Mouse (Mus musculus) liver, embryonic 16.5 days (tissue): Measurements from ENCODE around the gene Ackr4. TPM values are rescaled to one million over a fixed set of nuclear protein-coding genes. Genes with fewer than 3 reads are reported as not detected.

ENCODE experiments used
- ATAC-seq: fragments of 200-750 bp; cut with Nextera tagmentation; 2 replicates; pipeline ENCODE4 v1.8.0; 2017; ENCODE audit warnings: low read depth, mild to moderate bottlenecking, moderate number of reproducible peaks, moderate library complexity
- H3K27ac ChIP-seq: fragments of 300-500 bp; sonication (generic); 2 replicates; pipeline ENCODE4 v1.5.1; 2014; ENCODE audit warnings: mild to moderate bottlenecking, low read length
- H3K27me3 ChIP-seq: fragments of 300-500 bp; sonication (generic); 2 replicates; pipeline ENCODE4 v1.6.1; 2014; ENCODE audit warnings: low read depth, low read length, mixed read lengths; ENCODE audit not compliant: control insufficient read depth, insufficient read depth
- H3K36me3 ChIP-seq: fragments of 300-500 bp; sonication (generic); 2 replicates; pipeline ENCODE4 v1.6.1; 2014; ENCODE audit warnings: mild to moderate bottlenecking; ENCODE audit not compliant: control insufficient read depth, insufficient read depth
- H3K4me1 ChIP-seq: fragments of 300-500 bp; sonication (generic); 2 replicates; pipeline ENCODE4 v1.6.1; 2014; ENCODE audit warnings: low read depth, low read length, mixed read lengths; ENCODE audit not compliant: control insufficient read depth
- H3K4me2 ChIP-seq: fragments of 300-500 bp; sonication (generic); 2 replicates; pipeline ENCODE4 v1.6.1; 2014; ENCODE audit warnings: low read depth, low read length, mixed read lengths
- H3K4me3 ChIP-seq: fragments of 300-500 bp; sonication (generic); 2 replicates; pipeline ENCODE4 v1.5.1; 2014; ENCODE audit warnings: low read depth, mild to moderate bottlenecking, low read length
- H3K9ac ChIP-seq: fragments of 300-500 bp; sonication (generic); 2 replicates; pipeline ENCODE4 v1.6.1; 2014; ENCODE audit warnings: low read depth, low read length
- H3K9me3 ChIP-seq: fragments of 300-500 bp; sonication (generic); replicated peaks from 2 replicates; pipeline ENCODE4 v1.6.1; 2016; ENCODE audit warnings: low read length; ENCODE audit not compliant: control insufficient read depth
- WGBS: fragments of 180-500 bp; shearing (Covaris S2); extraction: QIAGEN DNeasy Blood & Tissue Kit; methylation state at CpG from one replicate; pipeline ENCODE4 v1.1.7; 2014; ENCODE audit not compliant: insufficient replicate concordance; 5-methylcytosine and 5-hydroxymethylcytosine counted together
- polyA plus RNA-seq: library from polyadenylated mRNA; unstranded; fragments of >200 nt; fragmentation: Nextera tagmentation; extraction: Ambion mirVana; gene quantifications from 2 replicates; pipeline ENCODE4 v1.2.1, GENCODE M21; 2015

Ackr4 gene
- polyA plus RNA-seq, 1 experiment from 2014 or later, result 1.5 TPM

GRCm38 (mm10) chr9:104043676-104044075, 83.1 kb downstream of the Ackr4 start:
- Histone ChIP-seq H3K27me3 (no peaks in the 10 kb centered on the region), H3K9ac (no peak overlapping the region), H3K36me3 (peaks cover 5% of the 10 kb centered on the region), H3K4me1 (no peaks in the 10 kb centered on the region), H3K4me3 (no peak overlapping the region), H3K4me2 (no peak overlapping the region), H3K9me3 (no peaks in the 10 kb centered on the region), H3K27ac (no peak overlapping the region)
- 72% methylated on average over 4 of the region's 4 CpGs for WGBS
- no peak for ATAC-seq

- Histone ChIP-seq H3K27ac (no peak within 1 kb of the TSS), H3K9ac (no peak within 1 kb of the TSS), H3K36me3 (no peaks in the 10 kb centered on the region), H3K9me3 (no peaks in the 10 kb centered on the region), H3K4me1 (no peaks in the 10 kb centered on the region), H3K27me3 (no peaks in the 10 kb centered on the region), H3K4me2 (no peak within 1 kb of the TSS), H3K4me3 (no peak within 1 kb of the TSS)
- WGBS, result 39% methylated on average over 2 of the region's 2 CpGs
- ATAC-seq, result no peak
Observed at GRCm38 (mm10) chr9:104040362-104040761, 86.4 kb downstream of the Ackr4 start, which contains the start of gene Gm28305. Gm28305 (plus strand) TSS chr9:104040662.

- H3K4me3 ChIP-seq, result no peak overlapping the region
- 43% methylated on average over 4 of the region's 4 CpGs for WGBS
- H3K9ac ChIP-seq, result no peak overlapping the region
- H3K36me3 ChIP-seq, result no peaks in the 10 kb centered on the region
- no peaks in the 10 kb centered on the region for H3K27me3 ChIP-seq
- no peak overlapping the region for H3K27ac ChIP-seq
- no peaks in the 10 kb centered on the region for H3K9me3 ChIP-seq
- H3K4me1 ChIP-seq, result no peaks in the 10 kb centered on the region
- no peak overlapping the region for H3K4me2 ChIP-seq
- no peak for ATAC-seq
Observed at GRCm38 (mm10) chr9:104039742-104040141, 87.0 kb downstream of the Ackr4 start.

- Histone ChIP-seq H3K9ac (no peak overlapping the region), H3K36me3 (no peaks in the 10 kb centered on the region), H3K4me3 (no peak overlapping the region), H3K4me1 (no peaks in the 10 kb centered on the region), H3K4me2 (no peak overlapping the region), H3K27me3 (no peaks in the 10 kb centered on the region), H3K27ac (no peak overlapping the region), H3K9me3 (no peaks in the 10 kb centered on the region)
- WGBS, result 81% methylated on average over 21 of the region's 21 CpGs
- no peak for ATAC-seq
Observed at GRCm38 (mm10) chr9:104039031-104039695, 87.6 kb downstream of the Ackr4 start.

DNA sequence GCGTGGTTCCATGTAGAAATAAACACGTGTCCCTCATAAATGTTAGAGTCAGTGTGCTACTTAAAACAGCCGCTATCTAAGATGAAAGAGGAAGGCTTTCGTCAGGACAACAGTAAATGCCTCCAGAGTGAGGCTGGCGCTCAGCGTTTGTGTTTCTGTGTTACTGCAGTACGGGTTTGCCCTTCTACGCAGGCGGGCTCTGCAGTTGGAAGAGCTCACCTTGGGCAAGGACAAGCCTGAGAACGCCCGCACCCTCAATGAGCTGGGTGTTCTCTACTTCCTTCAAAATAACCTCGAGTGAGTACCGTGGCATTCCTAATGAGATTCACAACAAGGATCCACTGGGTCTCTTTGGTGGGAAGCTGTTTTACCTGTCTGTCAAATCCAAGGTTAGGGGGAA, 88.5 kb downstream of the Ackr4 start:
- Histone ChIP-seq H3K4me1 (no peaks in the 10 kb centered on the region), H3K4me3 (no peak overlapping the region), H3K9me3 (no peaks in the 10 kb centered on the region), H3K4me2 (no peak overlapping the region), H3K27ac (no peak overlapping the region), H3K36me3 (no peaks in the 10 kb centered on the region), H3K9ac (no peak overlapping the region), H3K27me3 (no peaks in the 10 kb centered on the region)
- no peak for ATAC-seq
- WGBS, result 75% methylated on average over 13 of the region's 13 CpGs

DNA sequence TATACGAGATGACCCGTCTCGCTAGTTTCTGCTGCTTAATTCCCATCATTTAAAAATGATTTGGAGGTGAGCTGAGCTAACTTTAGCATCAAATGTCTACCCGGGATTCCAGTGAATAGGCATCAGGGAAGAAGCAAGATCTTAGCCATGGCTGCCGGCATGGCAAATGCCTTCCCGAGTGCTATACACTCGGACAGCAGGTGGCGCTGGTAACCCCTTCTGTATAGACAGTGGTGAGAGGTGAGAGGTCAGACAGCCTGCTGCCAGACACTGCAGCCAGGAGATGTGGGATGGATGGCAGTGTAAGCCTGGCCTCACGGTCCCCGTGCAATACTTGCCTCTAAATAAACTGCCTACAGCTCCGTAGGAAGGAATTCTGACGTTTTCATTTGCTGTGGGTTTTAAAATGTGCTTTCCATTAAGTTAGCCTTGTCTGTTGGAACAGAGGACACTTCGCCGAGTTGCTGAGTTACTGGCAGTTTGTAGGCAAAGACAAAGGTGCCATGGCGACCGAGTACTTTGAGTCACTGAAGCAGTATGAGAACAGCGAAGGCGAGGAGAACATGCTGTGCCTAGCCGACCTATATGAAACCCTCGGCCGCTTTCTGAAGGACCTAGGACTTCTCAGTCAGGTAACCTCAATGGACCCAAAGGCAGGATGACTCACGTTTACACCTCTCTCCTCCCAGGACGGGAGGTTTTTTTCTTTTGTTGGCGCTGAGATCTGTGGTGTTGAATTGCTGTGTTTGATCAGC, 91.3 kb downstream of the Ackr4 start:
- H3K4me1 ChIP-seq, result no peaks in the 10 kb centered on the region
- no peak overlapping the region; the same call in 1 of the 2 replicates for H3K4me2 ChIP-seq
- H3K27me3 ChIP-seq, result no peaks in the 10 kb centered on the region
- no peaks in the 10 kb centered on the region for H3K9me3 ChIP-seq
- no peaks in the 10 kb centered on the region for H3K36me3 ChIP-seq
- H3K9ac ChIP-seq, result no peak overlapping the region
- no peak overlapping the region for H3K4me3 ChIP-seq
- peak; percentile 72 for ATAC-seq
- WGBS, result 46% methylated on average over 24 of the region's 24 CpGs
- H3K27ac ChIP-seq, result peak overlapping the region; percentile 50

DNA sequence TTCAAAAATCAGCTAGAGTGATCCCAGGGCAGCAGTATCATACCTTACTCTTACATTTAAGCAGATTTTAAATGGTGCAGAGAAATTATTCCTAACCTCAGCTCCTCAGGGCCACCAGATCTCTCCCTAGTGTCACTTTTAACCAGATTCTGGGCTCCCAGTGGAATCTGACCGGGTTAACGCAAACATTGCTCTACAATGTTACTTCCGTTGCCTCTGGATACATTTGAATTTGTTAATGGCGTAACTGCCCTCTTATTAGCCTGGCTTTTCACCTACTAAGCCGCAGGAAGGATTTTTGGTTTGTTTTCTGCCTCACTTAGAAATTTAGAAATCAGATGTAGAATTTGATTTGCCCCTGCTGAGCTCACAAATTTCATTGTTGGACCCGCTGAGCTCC, 92.0 kb downstream of the Ackr4 start:
- H3K9me3 ChIP-seq, result no peaks in the 10 kb centered on the region
- H3K4me1 ChIP-seq, result no peaks in the 10 kb centered on the region
- ATAC-seq, result peak; percentile 58
- no peak overlapping the region for H3K4me3 ChIP-seq
- H3K27ac ChIP-seq, result peak overlapping the region; percentile 50
- H3K36me3 ChIP-seq, result no peaks in the 10 kb centered on the region
- H3K27me3 ChIP-seq, result no peaks in the 10 kb centered on the region
- 54% methylated on average over 6 of the region's 6 CpGs for WGBS
- no peak overlapping the region for H3K4me2 ChIP-seq
- no peak overlapping the region for H3K9ac ChIP-seq

DNA sequence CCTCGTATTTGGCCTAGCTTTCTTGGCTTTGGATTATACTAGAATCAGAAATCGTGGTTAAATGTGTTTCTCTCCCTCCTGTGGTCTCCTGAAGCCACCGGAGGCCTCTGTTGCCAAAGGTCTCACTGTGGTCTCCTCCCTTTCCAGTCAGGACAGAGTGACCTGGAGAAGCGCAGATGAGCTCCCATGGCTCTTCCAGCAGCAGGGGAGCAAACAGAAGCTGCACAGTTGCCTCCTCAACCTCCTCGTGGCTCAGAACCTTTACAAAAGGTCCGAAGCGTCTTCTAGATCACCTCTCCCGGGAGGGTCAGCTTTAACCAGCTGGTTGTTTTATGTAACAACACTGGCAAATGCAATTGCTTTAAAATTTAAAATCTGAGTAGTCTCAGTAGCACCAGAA, 92.5 kb downstream of the Ackr4 start:
- Histone ChIP-seq H3K36me3 (no peaks in the 10 kb centered on the region), H3K27me3 (no peaks in the 10 kb centered on the region), H3K4me2 (no peak overlapping the region), H3K27ac (no peak overlapping the region; the same call in 1 of the 2 replicates), H3K9me3 (no peaks in the 10 kb centered on the region), H3K4me3 (no peak overlapping the region), H3K4me1 (no peaks in the 10 kb centered on the region), H3K9ac (no peak overlapping the region)
- ATAC-seq, result no peak
- WGBS, result 59% methylated on average over 8 of the region's 8 CpGs
